Mouse (Mus musculus) thymus, postnatal 36 days (tissue): ENCODE data around the gene Zrsr2.

Source experiments
- DNase-seq, 2 experiments: peaks; one replicate each; pipeline ENCODE4 v3.0.0; 2022; ENCODE audit warnings: mixed read lengths in 2 of 2

The Zrsr2 gene

DNA sequence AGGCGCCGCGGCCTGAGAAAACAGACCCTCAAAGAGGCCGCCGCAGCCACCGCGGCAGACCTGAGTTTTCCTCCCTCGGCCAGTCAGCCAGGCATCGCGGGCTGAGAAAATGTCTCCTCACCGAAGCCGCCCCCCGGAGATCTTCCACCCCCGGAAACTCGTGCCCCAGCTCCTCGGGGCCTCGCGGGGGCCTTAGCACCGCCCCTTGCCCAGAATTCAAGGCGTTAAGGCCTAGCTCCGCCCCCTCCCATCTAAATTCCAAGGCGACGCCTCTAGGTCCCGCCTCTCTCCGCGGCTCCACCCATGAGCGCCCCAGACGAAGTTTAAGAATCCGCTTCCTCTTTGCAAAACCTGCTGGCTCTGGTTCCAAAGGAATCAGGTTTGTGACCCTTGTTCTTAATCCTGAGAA lies at the start of gene Zrsr2:
Gene Zrsr2 (minus strand): TSS at position 195 of the 409 bp plus-strand sequence.
- DNase-seq, result peak; percentile 86 to 91

- DNase-seq, result no peak
Measured at GRCm38 (mm10) chrX:164004809-164005208, 46.3 kb upstream of the Zrsr2 start.

GRCm38 (mm10) chrX:163999848-164000247 lies 41.4 kb upstream of the Zrsr2 start:
- no peak for DNase-seq

DNA sequence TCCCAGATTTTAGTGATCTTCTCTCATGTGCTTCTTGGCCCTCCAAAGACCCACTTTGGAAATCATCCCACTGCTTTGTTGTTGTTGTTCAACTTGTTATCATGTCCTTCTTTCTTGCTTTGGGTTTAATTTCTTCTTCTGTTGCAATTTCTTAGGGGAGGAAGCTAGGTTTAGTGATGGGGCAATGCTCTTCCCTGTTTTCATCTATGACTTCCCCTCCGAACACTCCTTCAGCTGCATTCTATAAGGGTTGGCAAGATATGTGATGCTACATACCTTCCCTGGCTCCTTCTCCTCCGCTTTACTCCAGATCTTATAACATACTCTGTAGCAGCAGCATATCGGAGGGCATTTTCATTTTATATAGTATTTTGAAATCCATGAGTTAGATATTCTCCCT lies 38.3 kb upstream of the Zrsr2 start:
- no peak for DNase-seq

DNA sequence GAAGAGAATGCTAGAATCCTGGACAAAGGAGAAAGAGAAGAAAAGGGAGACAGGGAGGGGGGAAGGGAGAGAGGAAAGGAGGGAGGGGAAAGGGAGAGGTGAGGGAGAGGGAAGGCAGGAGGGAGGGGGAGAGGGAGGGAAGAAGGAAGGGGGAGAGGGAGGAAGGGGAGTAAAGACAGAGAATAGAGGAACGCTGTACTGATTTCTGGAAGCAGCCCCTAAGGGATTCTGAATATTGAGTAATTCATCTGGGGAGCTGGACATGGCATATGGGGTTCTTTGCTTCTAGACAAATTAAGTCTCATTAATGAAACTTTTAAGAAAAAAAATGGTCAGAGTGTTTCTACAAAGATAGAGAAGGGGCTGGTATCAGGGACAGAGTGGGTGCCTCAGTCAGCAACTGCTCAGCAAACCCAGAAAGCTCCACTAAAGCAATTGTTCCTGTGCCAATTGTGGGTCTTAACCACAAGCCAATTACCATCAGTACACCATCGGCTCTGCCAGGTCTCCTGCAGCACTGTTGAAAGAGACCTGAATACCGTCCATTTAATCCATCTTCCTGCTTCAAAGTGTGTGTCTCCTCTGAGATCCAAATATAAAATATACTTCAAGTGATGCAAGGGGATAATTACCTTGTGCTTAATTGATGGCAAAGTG lies 29.4 kb upstream of the Zrsr2 start:
- no peak for DNase-seq

DNA sequence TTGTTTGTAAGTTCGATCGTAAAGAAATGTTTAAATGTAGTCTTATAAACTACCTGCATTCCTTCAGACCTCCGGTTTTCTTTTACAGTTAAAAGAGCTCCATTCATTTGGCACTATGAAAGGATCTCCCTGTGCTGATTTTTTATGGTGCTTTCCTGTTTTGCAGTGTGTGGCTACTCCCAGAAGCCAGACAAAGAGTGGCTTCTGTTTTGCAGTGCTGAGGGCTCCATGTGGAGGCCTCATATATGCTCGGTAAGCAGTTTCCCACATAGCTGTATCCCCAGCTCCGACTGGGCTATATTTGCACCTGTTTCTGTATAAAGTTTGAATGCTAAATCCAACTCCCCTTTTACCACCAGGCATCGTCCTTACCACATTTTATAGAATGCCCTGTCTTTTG lies 23.7 kb upstream of the Zrsr2 start:
- no peak for DNase-seq

DNA sequence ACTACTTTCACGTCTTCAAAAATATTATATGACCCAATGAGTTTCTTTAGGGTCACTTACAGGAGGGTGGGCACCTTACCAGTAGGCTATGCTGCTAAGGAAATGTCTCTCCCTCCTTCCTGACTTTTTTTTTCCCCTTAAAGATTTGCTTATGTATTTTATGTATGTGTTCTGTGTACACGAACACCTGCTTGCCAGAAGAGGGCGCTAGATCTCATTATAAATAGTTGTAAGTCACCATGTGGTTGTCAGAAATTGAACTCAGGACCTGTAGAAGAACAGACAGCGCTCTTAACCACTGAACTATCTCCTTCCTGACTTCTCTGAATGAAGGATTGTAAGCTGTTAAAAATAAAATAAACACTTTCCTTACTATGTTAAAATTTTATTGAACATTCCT lies 23.0 kb upstream of the Zrsr2 start:
- no peak for DNase-seq

DNA sequence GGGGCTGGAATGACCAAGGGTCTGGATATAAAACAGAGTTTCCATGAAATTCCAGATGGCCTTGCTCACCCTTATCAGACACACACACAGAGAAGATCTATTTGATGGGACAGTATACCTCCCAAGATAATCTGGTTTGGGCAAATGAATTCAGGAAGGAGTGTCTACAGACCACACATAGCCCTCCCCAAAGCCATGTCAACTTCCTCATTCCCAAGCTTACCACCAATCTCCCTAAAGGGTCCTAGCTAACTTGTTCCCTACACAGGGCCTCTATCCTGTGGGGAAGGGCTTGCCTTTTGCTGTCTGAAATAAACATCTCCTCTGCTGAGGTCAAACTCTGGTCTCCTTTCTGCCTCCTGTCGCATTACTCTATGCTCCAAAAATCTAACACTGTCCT lies 22.6 kb upstream of the Zrsr2 start:
- DNase-seq, result no peak

- DNase-seq, result peak; percentile 71 to 76
Measured at GRCm38 (mm10) chrX:163957803-163958466, 526 bp downstream of the Zrsr2 start.

DNA sequence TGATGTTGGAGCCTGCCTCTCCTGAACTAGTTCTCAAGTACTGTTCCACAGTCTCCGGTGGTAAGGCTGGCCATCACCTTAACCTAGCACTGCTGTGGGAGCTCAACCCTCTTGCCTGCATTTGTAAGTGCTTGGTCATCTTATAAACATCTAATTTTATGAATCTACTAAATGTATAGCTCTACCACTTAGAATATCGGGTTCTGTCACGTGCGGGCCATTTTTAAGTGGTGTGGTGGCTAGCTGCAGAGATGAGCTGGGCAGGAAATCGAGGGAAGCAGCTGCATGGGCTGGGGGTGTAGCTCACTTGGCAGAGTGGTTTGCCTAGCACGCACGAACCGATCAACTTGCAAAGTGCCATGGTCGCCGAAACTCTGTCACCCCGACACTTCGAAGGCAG lies 1.1 kb downstream of the Zrsr2 start:
- no peak for DNase-seq

GRCm38 (mm10) chrX:163951618-163952017 lies 6.8 kb downstream of the Zrsr2 start:
- no peak for DNase-seq

DNA sequence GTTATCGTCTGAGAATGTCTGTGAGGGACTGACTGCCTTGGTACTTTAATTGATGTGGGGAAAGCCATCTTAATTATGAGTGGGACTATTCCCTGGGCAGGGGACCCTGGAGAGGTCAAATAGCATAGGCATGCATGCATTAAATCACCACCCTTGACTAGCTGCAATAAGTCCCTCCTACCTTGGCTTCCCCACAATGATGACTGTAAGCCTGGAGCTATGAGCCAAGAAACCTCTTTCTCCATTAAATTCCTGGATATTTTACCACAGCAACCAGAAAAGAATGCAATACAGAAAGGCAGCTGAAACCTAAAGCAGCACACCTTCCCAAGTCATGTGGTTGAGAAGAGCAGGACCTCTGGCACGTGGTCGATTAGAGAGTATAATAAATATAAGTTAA lies 14.1 kb downstream of the Zrsr2 start:
- no peak for DNase-seq

GRCm38 (mm10) chrX:163938587-163938986 lies 19.9 kb downstream of the Zrsr2 start:
- DNase-seq, result no peak

DNA sequence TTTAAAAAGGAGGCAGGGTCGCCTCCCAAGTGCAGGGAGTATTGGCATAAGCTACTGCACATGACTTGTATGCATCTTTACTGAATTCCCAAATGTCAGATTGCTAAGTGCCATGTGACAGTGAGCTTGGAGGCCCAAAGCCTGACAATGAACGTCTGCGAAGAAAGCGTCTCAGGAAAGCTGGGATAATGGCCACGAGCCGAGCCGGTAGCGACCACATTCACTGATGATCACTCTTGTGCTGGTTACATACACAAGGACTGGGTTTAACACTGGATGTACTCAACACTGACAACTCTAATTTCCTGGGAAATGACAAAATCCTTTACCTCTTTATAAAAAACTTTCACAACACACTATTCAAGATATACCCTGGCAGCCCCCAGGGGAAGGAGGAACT lies 23.7 kb downstream of the Zrsr2 start:
- DNase-seq, result no peak

GRCm38 (mm10) chrX:163929550-163929949 lies 28.9 kb downstream of the Zrsr2 start:
- DNase-seq, result no peak

DNA sequence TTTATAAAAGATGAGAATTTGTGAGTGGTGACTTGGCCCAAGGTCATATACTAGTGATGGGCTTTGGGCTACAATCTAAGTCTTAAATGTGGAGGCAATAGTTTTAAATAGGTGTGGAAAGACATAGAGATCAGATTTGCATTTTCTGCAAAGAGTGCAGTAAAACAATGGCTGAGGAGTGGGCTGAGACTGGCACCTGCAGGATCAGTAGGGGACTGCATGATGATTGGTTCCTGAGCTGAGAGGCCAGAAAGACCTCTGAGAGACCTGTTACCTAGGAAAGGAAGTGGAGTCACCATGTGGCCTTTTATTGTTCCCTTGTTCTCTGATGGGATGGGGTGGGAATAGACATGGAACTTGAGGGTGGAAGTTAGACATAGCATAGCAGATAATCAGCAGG lies 45.7 kb downstream of the Zrsr2 start:
- DNase-seq, result peak; percentile 48 to 49

GRCm38 (mm10) chrX:163909381-163909780 lies 49.1 kb downstream of the Zrsr2 start:
- peak; percentile 46 to 62 for DNase-seq

GRCm38 (mm10) chrX:163908337-163909250 lies 49.9 kb downstream of the Zrsr2 start, which contains the start of gene Ap1s2:
Gene Ap1s2 (plus strand): TSS chrX:163909017.
- peak; percentile 91 to 96 for DNase-seq

GRCm38 (mm10) chrX:163908003-163908336 lies 50.5 kb downstream of the Zrsr2 start:
- DNase-seq, result no peak

- no peak for DNase-seq
Measured at GRCm38 (mm10) chrX:163906861-163907260, 51.6 kb downstream of the Zrsr2 start.

DNA sequence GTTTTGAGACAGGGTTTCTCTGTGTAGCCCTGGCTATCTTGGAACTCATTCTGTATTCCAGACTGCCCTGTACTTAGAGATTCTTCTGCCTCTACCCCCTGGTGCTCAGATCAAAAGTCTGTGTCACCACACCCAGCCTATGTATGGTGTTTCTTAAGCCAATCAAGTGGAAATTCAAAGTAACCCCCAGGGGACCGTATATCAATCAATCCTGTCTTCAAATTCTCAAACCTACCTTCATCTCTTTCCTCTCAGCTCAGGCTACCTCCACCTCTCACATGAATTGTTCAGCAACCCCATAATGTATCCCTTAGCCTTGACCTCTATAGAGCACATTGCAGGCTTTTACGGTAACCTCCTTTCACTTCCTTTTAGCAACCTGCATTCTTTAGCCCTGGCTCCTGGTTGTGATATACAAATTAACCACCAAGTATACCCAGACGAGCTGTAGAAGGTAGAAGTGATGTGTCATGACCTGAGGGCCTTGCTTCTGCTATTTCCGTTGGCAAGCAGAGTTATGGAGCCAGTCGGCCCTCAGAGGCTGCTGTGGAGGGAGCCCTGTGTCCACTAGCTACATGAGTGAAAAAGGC lies 58.9 kb downstream of the Zrsr2 start:
- DNase-seq, result no peak

DNA sequence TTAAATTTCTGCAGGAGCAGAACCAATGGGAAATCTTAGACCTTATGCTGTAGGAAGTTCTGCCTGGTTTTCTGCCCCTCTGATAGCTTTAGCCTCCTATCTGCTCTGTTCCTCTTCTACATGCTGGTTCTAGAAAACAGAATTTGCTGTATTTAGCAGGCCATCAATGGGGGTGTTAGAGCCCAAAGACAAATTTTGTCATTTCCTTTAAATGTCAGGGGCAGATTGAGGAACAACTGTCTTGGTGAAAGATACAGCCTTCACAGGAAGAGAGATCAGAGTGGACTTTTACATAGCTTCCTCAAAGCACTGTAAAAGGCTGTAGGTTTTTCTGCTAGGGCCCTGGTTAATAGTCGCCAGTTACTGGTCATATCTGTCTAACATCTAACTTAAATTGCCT lies 61.1 kb downstream of the Zrsr2 start:
- DNase-seq, result no peak

- no peak for DNase-seq
Measured at GRCm38 (mm10) chrX:163885539-163885981, 72.9 kb downstream of the Zrsr2 start.
